Mouse (Mus musculus): ENCODE measurements around the gene Erlin1.

DNA sequence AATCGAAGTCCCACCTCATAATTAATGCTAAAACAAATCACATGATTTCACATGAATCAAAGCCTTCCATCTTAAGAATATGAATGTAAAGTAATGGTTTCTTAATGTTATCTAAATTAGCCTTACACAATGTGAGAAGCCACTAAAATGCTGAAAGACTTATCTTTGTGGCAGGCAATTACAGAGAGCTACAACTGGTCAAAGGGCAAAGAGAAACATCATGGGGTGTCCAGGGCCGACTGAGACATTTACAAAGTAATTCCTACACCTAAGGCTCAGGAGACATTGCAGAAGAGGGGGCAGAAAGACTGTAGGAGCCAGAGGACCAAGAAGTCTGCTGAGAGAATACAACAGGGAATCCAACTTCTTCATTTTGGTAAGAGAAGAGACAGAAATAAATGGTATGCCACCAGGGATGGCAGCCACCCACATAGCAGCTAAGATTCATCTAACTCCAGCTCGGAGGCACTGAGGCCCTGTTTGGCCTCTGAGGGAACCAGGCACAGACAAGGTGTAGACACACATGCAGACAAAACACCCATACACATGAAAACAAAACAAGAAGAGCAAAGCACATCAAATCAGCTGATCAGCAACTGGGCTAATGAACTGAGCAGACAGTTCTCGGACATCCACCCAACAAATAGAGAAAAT is 14.3 kb downstream of the Erlin1 start:
- TF ChIP-seq CTCF (IDR thresholded peaks at IDR 0.05; ENCODE audit: control insufficient read depth, insufficient read depth, insufficient read length) (no peak), USF1 (IDR thresholded peaks at IDR 0.05; ENCODE audit: low read depth) (no peak), MAX (IDR thresholded peaks at IDR 0.05) (no peak), MYOG (IDR thresholded peaks at IDR 0.05; ENCODE audit: control insufficient read depth, extremely low read depth, insufficient read length) (no peak)
